Mouse (Mus musculus): ENCODE data around the gene Mcf2l. TPM values are rescaled to one million over a fixed set of nuclear protein-coding genes. Genes with fewer than 3 reads are reported as not detected.

The Mcf2l gene
- polyA plus RNA-seq, 1 experiment from 2014 or later: 158 TPM

DNA sequence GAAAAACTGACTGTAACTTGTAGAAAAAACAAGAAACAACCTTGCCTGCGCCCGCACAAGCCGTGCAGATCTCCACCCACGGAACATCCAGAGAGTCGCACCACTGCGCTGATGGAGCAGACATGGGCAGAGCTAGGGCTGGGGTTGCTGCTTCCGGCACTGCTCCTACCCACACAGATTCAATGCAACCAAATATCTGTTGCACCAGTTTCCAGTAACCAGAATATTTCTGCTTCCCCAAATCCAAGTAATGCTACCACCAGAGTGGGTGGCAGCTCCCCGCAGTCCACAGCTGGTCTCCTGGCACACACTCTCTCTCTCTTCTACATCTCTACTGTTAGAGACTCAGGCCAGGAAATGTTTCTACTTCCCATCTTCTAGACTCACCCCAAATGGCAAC lies 148.2 kb downstream of the Mcf2l start:
- WGBS: 97% methylated on average over 8 of the region's 8 CpGs
- no peaks in the 10 kb centered on the region for H3K9me3 ChIP-seq (ENCODE audit: control insufficient read depth, low read length)
- no peak overlapping the region for H3K27ac ChIP-seq
- DNase-seq (ENCODE audit: low spot score) (no peak), ATAC-seq (ENCODE audit: low FRiP score) (no peak)
- no peaks in the 10 kb centered on the region for H3K4me1 ChIP-seq (replicated peaks; ENCODE audit: control insufficient read depth, insufficient read depth, low read length)
- H3K36me3 ChIP-seq (replicated peaks; ENCODE audit: control insufficient read depth, insufficient read depth): peaks cover 51% of the 10 kb centered on the region
- no peaks in the 10 kb centered on the region for H3K27me3 ChIP-seq (ENCODE audit: control insufficient read depth, insufficient read depth, low read length)
- no peak overlapping the region for H3K9ac ChIP-seq
- no peak overlapping the region for H3K4me3 ChIP-seq (replicated peaks; ENCODE audit: low read length)
- H3K4me2 ChIP-seq (replicated peaks): no peak overlapping the region

DNA sequence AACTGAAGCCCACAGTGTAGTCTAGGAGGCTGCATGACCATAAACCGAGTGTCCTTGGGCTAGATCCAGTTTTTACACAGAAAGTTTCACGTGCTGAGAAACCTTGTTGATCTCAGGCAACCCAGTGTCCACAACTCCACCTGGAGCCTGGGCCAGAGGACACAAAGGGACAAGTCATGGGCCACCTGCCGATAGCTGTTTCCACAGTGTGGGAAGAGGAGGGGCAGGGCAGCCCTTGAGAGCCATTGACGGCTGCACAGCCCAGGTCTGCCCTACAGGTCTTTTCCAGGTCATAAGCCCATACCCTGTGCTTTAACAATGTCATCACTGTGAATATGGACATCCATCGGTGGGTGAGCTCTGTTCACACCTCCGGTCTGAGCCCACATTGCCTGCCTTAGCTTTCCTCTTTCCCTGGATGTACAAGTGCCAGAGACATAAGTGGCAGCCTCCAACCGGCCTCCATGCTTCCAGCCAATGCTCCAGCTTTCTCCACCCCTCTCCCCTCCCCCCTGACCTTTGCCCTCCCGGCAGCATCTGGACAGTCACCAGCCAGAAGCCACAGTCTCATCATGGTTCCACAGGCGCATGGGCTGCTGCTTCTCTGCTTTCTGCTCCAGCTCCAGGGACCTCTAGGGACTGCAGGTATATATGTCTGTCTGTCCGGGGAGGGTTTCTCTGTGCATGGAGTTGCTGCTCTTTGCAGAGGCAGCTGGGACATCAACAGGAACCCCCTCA lies 152.1 kb downstream of the Mcf2l start, which contains the start of gene F7:
F7 (plus strand) TSS at position 548 of the 738 bp plus-strand sequence.
- 70% methylated on average over 10 of the region's 10 CpGs for WGBS
- ATAC-seq (ENCODE audit: low FRiP score): no peak

DNA sequence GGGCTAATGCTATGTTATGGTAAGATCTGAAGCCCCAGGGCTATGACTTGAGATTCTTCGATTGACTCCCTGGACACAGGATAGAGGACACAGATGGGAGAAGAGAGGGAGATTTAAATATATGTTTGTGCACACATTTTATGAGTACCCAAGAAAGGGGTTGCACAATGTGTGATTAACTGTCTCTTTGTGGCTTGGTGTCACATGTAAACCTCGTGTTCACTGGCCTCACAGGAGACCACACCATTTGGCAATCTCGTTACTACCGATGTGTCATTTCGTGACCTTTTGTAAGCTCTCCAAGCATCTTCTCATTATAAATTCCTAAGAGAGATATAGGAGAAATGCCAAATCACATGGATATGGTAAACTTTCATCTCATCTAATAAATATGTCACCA lies 154.0 kb downstream of the Mcf2l start:
- 86% methylated on average over 5 of the region's 5 CpGs for WGBS
- H3K9ac ChIP-seq: no peak overlapping the region
- H3K36me3 ChIP-seq (replicated peaks; ENCODE audit: control insufficient read depth, insufficient read depth): no peaks in the 10 kb centered on the region
- H3K27ac ChIP-seq: no peak overlapping the region
- no peak for ATAC-seq (ENCODE audit: low FRiP score)
- H3K4me2 ChIP-seq (replicated peaks): no peak overlapping the region
- H3K4me3 ChIP-seq (replicated peaks; ENCODE audit: low read length): no peak overlapping the region
- DNase-seq (ENCODE audit: low spot score): no peak
- H3K4me1 ChIP-seq (replicated peaks; ENCODE audit: control insufficient read depth, insufficient read depth, low read length): no peaks in the 10 kb centered on the region
- no peaks in the 10 kb centered on the region for H3K27me3 ChIP-seq (ENCODE audit: control insufficient read depth, insufficient read depth, low read length)
- no peaks in the 10 kb centered on the region for H3K9me3 ChIP-seq (ENCODE audit: control insufficient read depth, low read length)

More for the DNA sequence above, 152.1 kb downstream of the Mcf2l start, which contains the start of gene F7:
- Histone ChIP-seq H3K9ac (no peak within 1 kb of the TSS), H3K4me3 (replicated peaks; ENCODE audit: low read length) (no peak within 1 kb of the TSS), H3K36me3 (replicated peaks; ENCODE audit: control insufficient read depth, insufficient read depth) (peaks cover 13% of the 10 kb centered on the region), H3K27ac (no peak within 1 kb of the TSS), H3K27me3 (ENCODE audit: control insufficient read depth, insufficient read depth, low read length) (no peaks in the 10 kb centered on the region), H3K4me2 (replicated peaks) (no peak within 1 kb of the TSS), H3K9me3 (ENCODE audit: control insufficient read depth, low read length) (no peaks in the 10 kb centered on the region), H3K4me1 (replicated peaks; ENCODE audit: control insufficient read depth, insufficient read depth, low read length) (no peaks in the 10 kb centered on the region)
- no peak for DNase-seq (ENCODE audit: low spot score)

DNA sequence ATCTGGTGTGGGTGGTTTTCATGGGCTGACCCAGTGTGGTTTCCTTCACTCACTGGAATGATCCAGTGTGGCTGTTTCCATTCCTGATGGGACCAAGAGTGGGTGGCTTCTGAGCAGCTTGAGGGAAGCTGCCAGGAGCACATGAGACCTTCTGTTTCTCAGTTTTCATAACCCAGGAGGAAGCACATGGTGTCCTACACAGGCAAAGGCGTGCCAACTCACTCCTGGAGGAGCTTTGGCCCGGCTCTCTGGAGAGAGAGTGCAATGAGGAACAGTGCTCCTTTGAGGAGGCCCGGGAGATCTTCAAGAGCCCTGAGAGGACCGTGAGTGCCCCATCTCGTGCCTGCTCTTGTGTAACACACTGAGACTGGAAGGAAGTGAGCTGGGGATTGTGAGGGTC lies 154.9 kb downstream of the Mcf2l start:
- 84% methylated on average over 5 of the region's 5 CpGs for WGBS
- H3K4me1 ChIP-seq (replicated peaks; ENCODE audit: control insufficient read depth, insufficient read depth, low read length): no peaks in the 10 kb centered on the region
- H3K36me3 ChIP-seq (replicated peaks; ENCODE audit: control insufficient read depth, insufficient read depth): no peaks in the 10 kb centered on the region
- H3K9me3 ChIP-seq (ENCODE audit: control insufficient read depth, low read length): no peaks in the 10 kb centered on the region
- H3K27ac ChIP-seq: no peak overlapping the region
- H3K4me2 ChIP-seq (replicated peaks): no peak overlapping the region
- ATAC-seq (ENCODE audit: low FRiP score): no peak
- H3K4me3 ChIP-seq (replicated peaks; ENCODE audit: low read length): no peak overlapping the region
- no peak overlapping the region for H3K9ac ChIP-seq
- H3K27me3 ChIP-seq (ENCODE audit: control insufficient read depth, insufficient read depth, low read length): no peaks in the 10 kb centered on the region
- DNase-seq (ENCODE audit: low spot score): no peak

DNA sequence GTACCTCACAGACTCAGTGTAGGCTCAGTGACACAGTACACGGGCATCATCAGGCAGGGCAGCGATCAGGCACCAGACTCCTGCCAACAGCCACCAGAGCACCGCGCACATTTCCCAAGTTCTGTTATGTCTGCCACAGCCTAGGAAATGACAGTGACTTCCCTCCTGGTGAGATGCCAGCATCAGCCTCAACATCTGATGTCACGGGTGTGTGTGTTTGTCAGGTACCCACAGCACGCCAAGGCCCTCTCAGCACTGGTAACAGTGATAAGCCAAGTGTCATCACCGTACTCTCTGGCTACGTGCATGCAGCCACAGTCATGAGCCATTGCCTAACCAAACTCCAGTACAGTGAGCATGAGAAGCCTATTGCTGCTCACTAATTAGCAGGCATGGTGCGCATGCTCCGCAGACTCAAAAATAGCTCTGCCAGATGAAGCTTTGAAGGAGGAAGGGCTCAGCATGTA lies 162.8 kb downstream of the Mcf2l start:
- H3K4me1 ChIP-seq (replicated peaks; ENCODE audit: control insufficient read depth, insufficient read depth, low read length): no peaks in the 10 kb centered on the region
- ATAC-seq (ENCODE audit: low FRiP score) (no peak), DNase-seq (ENCODE audit: low spot score) (no peak)
- no peak overlapping the region for H3K4me2 ChIP-seq (replicated peaks)
- no peak overlapping the region for H3K9ac ChIP-seq
- 92% methylated on average over 10 of the region's 10 CpGs for WGBS
- H3K27me3 ChIP-seq (ENCODE audit: control insufficient read depth, insufficient read depth, low read length): no peaks in the 10 kb centered on the region
- H3K27ac ChIP-seq: no peak overlapping the region
- no peaks in the 10 kb centered on the region for H3K9me3 ChIP-seq (ENCODE audit: control insufficient read depth, low read length)
- no peak overlapping the region for H3K4me3 ChIP-seq (replicated peaks; ENCODE audit: low read length)
- H3K36me3 ChIP-seq (replicated peaks; ENCODE audit: control insufficient read depth, insufficient read depth): no peaks in the 10 kb centered on the region

DNA sequence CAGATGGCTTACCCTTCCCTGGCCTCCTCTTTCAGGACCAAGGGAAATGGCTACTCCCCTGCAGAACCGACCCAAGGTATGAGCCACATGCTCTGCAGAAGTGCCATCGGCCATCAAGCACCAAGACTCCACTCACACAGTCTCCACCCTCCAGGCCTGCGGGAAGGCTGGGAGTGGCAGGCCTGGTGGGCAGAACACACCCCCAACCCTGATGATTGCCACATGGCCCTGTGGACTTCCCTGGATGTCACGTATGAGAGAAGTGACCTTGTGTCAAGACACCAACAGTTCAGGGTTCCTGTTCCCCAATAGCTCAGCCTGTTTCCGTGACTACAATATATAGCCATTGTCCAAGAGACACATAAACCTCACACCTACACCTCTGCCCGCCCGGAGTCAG lies 163.4 kb downstream of the Mcf2l start, which contains the start of gene F10:
F10 (plus strand) TSS at position 294 of the 400 bp plus-strand sequence.
- no peak within 1 kb of the TSS for H3K4me3 ChIP-seq (replicated peaks; ENCODE audit: low read length)
- H3K36me3 ChIP-seq (replicated peaks; ENCODE audit: control insufficient read depth, insufficient read depth): no peaks in the 10 kb centered on the region
- DNase-seq (ENCODE audit: low spot score): no peak
- WGBS: 81% methylated on average over 7 of the region's 7 CpGs
- no peak within 1 kb of the TSS for H3K4me2 ChIP-seq (replicated peaks)
- H3K4me1 ChIP-seq (replicated peaks; ENCODE audit: control insufficient read depth, insufficient read depth, low read length): no peaks in the 10 kb centered on the region
- H3K27me3 ChIP-seq (ENCODE audit: control insufficient read depth, insufficient read depth, low read length): no peaks in the 10 kb centered on the region
- no peaks in the 10 kb centered on the region for H3K9me3 ChIP-seq (ENCODE audit: control insufficient read depth, low read length)
- no peak within 1 kb of the TSS for H3K27ac ChIP-seq
- ATAC-seq (ENCODE audit: low FRiP score): no peak
- no peak within 1 kb of the TSS for H3K9ac ChIP-seq

DNA sequence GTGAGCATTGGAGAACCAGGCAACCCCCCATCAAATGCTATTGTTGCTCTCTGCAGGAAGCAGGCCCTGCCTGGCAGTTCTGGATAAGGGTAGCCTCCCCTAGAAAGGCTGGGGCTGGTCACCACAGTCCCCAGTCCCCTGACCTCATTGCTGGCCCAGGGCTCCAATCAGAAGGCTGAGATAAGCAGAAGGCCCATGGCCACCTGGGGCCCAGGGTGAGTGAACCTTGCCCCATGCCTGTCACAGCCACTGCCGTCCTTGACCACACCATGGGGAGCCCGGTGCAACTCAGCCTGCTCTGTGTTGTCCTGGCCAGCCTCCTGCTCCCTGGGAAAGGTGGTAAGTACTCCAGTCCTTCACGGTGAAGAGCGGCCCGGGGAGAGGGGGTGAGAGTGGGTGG lies 164.0 kb downstream of the Mcf2l start:
- H3K36me3 ChIP-seq (replicated peaks; ENCODE audit: control insufficient read depth, insufficient read depth): no peaks in the 10 kb centered on the region
- no peak for DNase-seq (ENCODE audit: low spot score)
- H3K4me3 ChIP-seq (replicated peaks; ENCODE audit: low read length): no peak overlapping the region
- H3K9me3 ChIP-seq (ENCODE audit: control insufficient read depth, low read length): no peaks in the 10 kb centered on the region
- no peak overlapping the region for H3K27ac ChIP-seq
- 41% methylated on average over 5 of the region's 5 CpGs for WGBS
- no peak overlapping the region for H3K9ac ChIP-seq
- no peaks in the 10 kb centered on the region for H3K27me3 ChIP-seq (ENCODE audit: control insufficient read depth, insufficient read depth, low read length)
- ATAC-seq (ENCODE audit: low FRiP score): no peak
- H3K4me2 ChIP-seq (replicated peaks): no peak overlapping the region
- no peaks in the 10 kb centered on the region for H3K4me1 ChIP-seq (replicated peaks; ENCODE audit: control insufficient read depth, insufficient read depth, low read length)

DNA sequence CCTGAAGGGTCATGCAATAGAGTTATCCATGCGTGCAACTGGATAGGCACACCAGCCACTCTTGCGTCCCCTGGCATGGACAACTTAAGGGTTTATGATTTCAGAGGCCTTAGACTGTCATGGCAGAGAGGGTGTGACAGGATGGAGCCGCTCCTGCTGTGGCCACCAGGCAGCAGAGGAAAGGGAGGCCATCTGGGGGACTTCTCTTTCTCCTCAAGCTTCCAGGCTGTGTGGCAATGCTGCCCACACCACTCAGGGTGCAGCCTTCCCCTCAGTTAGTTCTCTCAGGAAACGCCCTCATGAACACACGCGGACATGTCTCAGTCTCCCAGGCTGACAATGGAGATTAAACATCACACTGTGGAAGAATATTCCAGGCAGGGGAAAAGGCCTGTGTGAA lies 165.4 kb downstream of the Mcf2l start:
- no peaks in the 10 kb centered on the region for H3K36me3 ChIP-seq (replicated peaks; ENCODE audit: control insufficient read depth, insufficient read depth)
- no peak overlapping the region for H3K27ac ChIP-seq
- no peak overlapping the region for H3K9ac ChIP-seq
- ATAC-seq (ENCODE audit: low FRiP score) (no peak), DNase-seq (ENCODE audit: low spot score) (no peak)
- H3K4me1 ChIP-seq (replicated peaks; ENCODE audit: control insufficient read depth, insufficient read depth, low read length): no peaks in the 10 kb centered on the region
- WGBS: 78% methylated on average over 6 of the region's 6 CpGs
- H3K4me2 ChIP-seq (replicated peaks): no peak overlapping the region
- no peaks in the 10 kb centered on the region for H3K9me3 ChIP-seq (ENCODE audit: control insufficient read depth, low read length)
- no peaks in the 10 kb centered on the region for H3K27me3 ChIP-seq (ENCODE audit: control insufficient read depth, insufficient read depth, low read length)
- H3K4me3 ChIP-seq (replicated peaks; ENCODE audit: low read length): no peak overlapping the region

DNA sequence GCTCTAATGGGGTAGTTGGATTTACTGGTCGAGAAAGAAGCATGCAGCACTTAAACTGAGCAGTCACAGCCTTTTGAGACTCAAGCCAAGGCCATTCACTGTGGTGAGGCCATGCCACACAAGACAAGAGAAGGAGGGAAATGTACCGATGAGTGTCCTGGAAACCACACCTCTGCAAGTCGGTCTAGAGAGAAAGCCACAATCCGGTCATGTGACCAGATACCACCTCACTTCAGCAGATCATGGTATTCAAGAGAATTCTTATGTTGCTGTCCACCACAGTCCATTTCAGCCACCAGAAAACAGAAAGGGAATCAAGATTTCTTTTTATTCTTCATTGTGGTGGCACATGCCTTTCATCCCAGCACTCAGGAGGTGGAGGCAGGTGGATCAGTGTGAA lies 167.9 kb downstream of the Mcf2l start:
- H3K9me3 ChIP-seq (ENCODE audit: control insufficient read depth, low read length): no peaks in the 10 kb centered on the region
- H3K4me3 ChIP-seq (replicated peaks; ENCODE audit: low read length): no peak overlapping the region
- no peak overlapping the region for H3K4me2 ChIP-seq (replicated peaks)
- DNase-seq (ENCODE audit: low spot score): no peak
- no peaks in the 10 kb centered on the region for H3K27me3 ChIP-seq (ENCODE audit: control insufficient read depth, insufficient read depth, low read length)
- H3K27ac ChIP-seq: no peak overlapping the region
- no peaks in the 10 kb centered on the region for H3K36me3 ChIP-seq (replicated peaks; ENCODE audit: control insufficient read depth, insufficient read depth)
- H3K9ac ChIP-seq: no peak overlapping the region
- WGBS: 90% methylated on average over 4 of the region's 4 CpGs
- no peaks in the 10 kb centered on the region for H3K4me1 ChIP-seq (replicated peaks; ENCODE audit: control insufficient read depth, insufficient read depth, low read length)
- no peak for ATAC-seq (ENCODE audit: low FRiP score)

Measured in hindbrain, embryonic 14.5 days (tissue).